8 mouse cellular contexts compared by ENCODE assay signal in the genomic region with DNA sequence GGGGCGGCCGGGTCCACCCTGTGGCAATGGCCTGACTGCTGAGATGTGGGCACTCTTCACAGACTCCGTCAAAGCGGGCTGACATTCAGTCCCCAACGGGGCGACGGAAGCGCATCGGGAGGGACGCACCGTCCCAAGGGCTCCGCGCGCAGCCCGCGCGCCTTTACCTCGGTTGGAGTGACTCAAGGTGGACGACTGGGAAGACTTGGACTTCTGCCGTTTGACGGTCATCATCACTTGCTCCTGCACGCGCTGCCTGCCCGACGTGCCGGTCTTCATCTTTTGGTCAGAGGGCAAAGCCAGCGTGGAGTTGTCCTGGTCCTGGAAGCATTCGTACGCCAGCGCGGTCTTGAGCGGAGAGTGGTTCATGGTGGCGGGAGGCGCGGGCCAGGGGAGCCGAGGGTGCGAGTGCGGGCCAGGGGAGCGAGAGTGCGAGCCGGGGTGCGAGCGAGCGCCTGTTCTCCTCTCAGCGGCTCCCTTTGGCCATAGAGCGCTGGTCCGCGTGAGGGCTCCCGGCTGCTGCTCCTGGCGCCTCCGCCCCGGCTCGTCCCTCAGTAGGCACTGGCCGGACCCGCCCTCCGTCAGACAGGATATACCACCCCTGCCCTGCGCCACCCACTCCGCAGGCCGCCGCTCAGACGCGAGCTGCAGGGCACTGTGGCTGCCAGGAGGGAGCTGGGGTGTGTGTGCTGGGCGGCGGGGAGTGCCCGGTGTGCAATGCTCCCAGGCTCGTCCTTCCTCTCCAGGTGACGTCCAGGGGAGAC. TPM values are rescaled to one million over a fixed set of nuclear protein-coding genes. Genes with fewer than 3 reads are reported as not detected.
DNase-seq lines count a peak whose midpoint lies in the region; ATAC-seq and TF ChIP-seq lines count a peak whose summit lies in the region.

A gene (minus strand): TSS at position 564 of the 764 bp plus-strand sequence.

- DNase-seq in heart, adult 11 months = no peak
- peak; percentile 41 for DNase-seq in hindbrain, embryonic 11.5 days (ENCODE audit: low spot score)
- no peak for DNase-seq in spleen, postnatal 36 days (ENCODE audit: low spot score in 2 of 2)
- no peak for DNase-seq in c-Kit-positive CD71-positive TER-119-positive erythroid progenitor cells, embryonic 14.5 days (ENCODE audit: low spot score)
- no peak for DNase-seq in adipocyte (ENCODE audit: low spot score)

- H3K9ac ChIP-seq in heart, embryonic 13.5 days = peak within 1 kb of the TSS; percentile 45; the same call in 1 of the 2 replicates
- no peak within 1 kb of the TSS for H3K9ac ChIP-seq in ES-Bruce4 (ENCODE audit: low read depth, poor library complexity, severe bottlenecking)
- no peak within 1 kb of the TSS for H3K9ac ChIP-seq in hindbrain, embryonic 11.5 days (ENCODE audit: low read depth, low read length)
- no peak within 1 kb of the TSS for H3K9ac ChIP-seq in midbrain, embryonic 12.5 days (replicated peaks)

- H3K9me3 ChIP-seq in heart, embryonic 13.5 days = no peaks in the 10 kb centered on the region
- no peaks in the 10 kb centered on the region for H3K9me3 ChIP-seq in ES-Bruce4 (replicated peaks; ENCODE audit: control insufficient read depth, insufficient read depth, low read length, poor library complexity, severe bottlenecking)
- H3K9me3 ChIP-seq in hindbrain, embryonic 11.5 days (ENCODE audit: control insufficient read depth, low read length) = no peaks in the 10 kb centered on the region
- H3K9me3 ChIP-seq in midbrain, embryonic 12.5 days = no peaks in the 10 kb centered on the region

- H3K4me1 ChIP-seq in heart, embryonic 13.5 days = peaks cover 9% of the 10 kb centered on the region
- H3K4me1 ChIP-seq in ES-Bruce4 (ENCODE audit: control insufficient read depth, insufficient read depth, low read length) = no peaks in the 10 kb centered on the region
- no peaks in the 10 kb centered on the region for H3K4me1 ChIP-seq in hindbrain, embryonic 11.5 days (replicated peaks; ENCODE audit: control insufficient read depth, insufficient read depth, low read length)
- 0 out of 2 replicates have a peak, but pooled peaks cover 3% of the 10 kb centered on the region for H3K4me1 ChIP-seq in midbrain, embryonic 12.5 days

- no peak for ATAC-seq in heart, embryonic 13.5 days (ENCODE audit: extremely low read depth, insufficient number of reproducible peaks, low FRiP score, low TSS enrichment)
- ATAC-seq in hindbrain, embryonic 11.5 days (ENCODE audit: low FRiP score) = no peak
- no peak for ATAC-seq in midbrain, embryonic 12.5 days (ENCODE audit: low FRiP score, low read depth)

- H3K36me3 ChIP-seq in heart, embryonic 13.5 days = no peaks in the 10 kb centered on the region
- no peaks in the 10 kb centered on the region for H3K36me3 ChIP-seq in ES-Bruce4 (ENCODE audit: control insufficient read depth, insufficient read depth, low read length, poor library complexity, severe bottlenecking)
- H3K36me3 ChIP-seq in hindbrain, embryonic 11.5 days (ENCODE audit: control insufficient read depth, insufficient read depth, low read length) = no peaks in the 10 kb centered on the region
- no peaks in the 10 kb centered on the region for H3K36me3 ChIP-seq in midbrain, embryonic 12.5 days

- H3K4me2 ChIP-seq in heart, embryonic 13.5 days = peak within 1 kb of the TSS; percentile 66
- peak within 1 kb of the TSS; percentile 31 for H3K4me2 ChIP-seq in hindbrain, embryonic 11.5 days (replicated peaks; ENCODE audit: low read depth, low read length)
- H3K4me2 ChIP-seq in midbrain, embryonic 12.5 days (replicated peaks) = peak within 1 kb of the TSS; percentile 41

- no peak for TF ChIP-seq EP300 in ES-Bruce4 (IDR thresholded peaks at IDR 0.05; ENCODE audit: insufficient read depth, low read depth, low read length)

- H3K27ac ChIP-seq in heart, embryonic 13.5 days (replicated peaks) = no peak within 1 kb of the TSS
- no peak within 1 kb of the TSS for H3K27ac ChIP-seq in ES-Bruce4 (ENCODE audit: insufficient read depth, low read length)
- H3K27ac ChIP-seq in hindbrain, embryonic 11.5 days (ENCODE audit: low read depth, low read length) = no peak within 1 kb of the TSS
- H3K27ac ChIP-seq in midbrain, embryonic 12.5 days (replicated peaks) = no peak within 1 kb of the TSS

- TF ChIP-seq CTCF in ES-Bruce4 (IDR thresholded peaks at IDR 0.05; ENCODE audit: low read depth, low read length) = no peak

- peaks cover 97% of the 10 kb centered on the region for H3K27me3 ChIP-seq in heart, embryonic 13.5 days (replicated peaks)
- peaks cover 3% of the 10 kb centered on the region; the same call in 1 of the 2 replicates for H3K27me3 ChIP-seq in ES-Bruce4 (ENCODE audit: control insufficient read depth, insufficient read depth, low read length, poor library complexity, severe bottlenecking)
- H3K27me3 ChIP-seq in hindbrain, embryonic 11.5 days (ENCODE audit: control insufficient read depth, insufficient read depth, low read length) = peaks cover 50% of the 10 kb centered on the region
- peaks cover 78% of the 10 kb centered on the region for H3K27me3 ChIP-seq in midbrain, embryonic 12.5 days

- H3K4me3 ChIP-seq in heart, embryonic 13.5 days = peak within 1 kb of the TSS; percentile 47
- peak within 1 kb of the TSS; percentile 53 for H3K4me3 ChIP-seq in ES-Bruce4 (ENCODE audit: low read depth, low read length)
- H3K4me3 ChIP-seq in hindbrain, embryonic 11.5 days (ENCODE audit: low read depth, low read length) = peak within 1 kb of the TSS; percentile 17
- peak within 1 kb of the TSS; percentile 28 for H3K4me3 ChIP-seq in midbrain, embryonic 12.5 days

- under 1% methylated on average over 67 of the region's 67 CpGs for WGBS in heart, embryonic 13.5 days
- under 1% methylated on average over 66 of the region's 67 CpGs for WGBS in hindbrain, embryonic 11.5 days
- under 1% methylated on average over 65 of the region's 67 CpGs for WGBS in midbrain, embryonic 12.5 days

- TF ChIP-seq POLR2A in ES-Bruce4 (IDR thresholded peaks at IDR 0.05; ENCODE audit: insufficient read depth, low read length) = no peak

RNA-seq across cellular contexts. Expression of the gene that starts here (rescaled TPM):
- polyA plus RNA-seq in heart, embryonic 13.5 days (2015; fragmentation: Nextera tagmentation; extraction: Ambion mirVana) = 0.08 and 0.12 TPM in 2 replicates
- polyA plus RNA-seq in ES-Bruce4 (2011; ENCODE audit: insufficient read depth, insufficient read length, low read depth, missing spikeins) = not detected in 2 replicates
- 0.08 and 0.22 TPM in 2 replicates for polyA plus RNA-seq in hindbrain, embryonic 11.5 days (2014; fragmentation: Nextera tagmentation; extraction: Ambion mirVana)
- polyA plus RNA-seq in midbrain, embryonic 12.5 days (2016; fragmentation: Nextera tagmentation; extraction: Ambion mirVana) = 0.10 and 0.24 TPM in 2 replicates

Comparison
In these comparisons a context has a peak if more than half of its experiments do, and no peak if none do; other contexts are left out.
1. Peak in DNase-seq, H3K4me3 ChIP-seq and H3K4me2 ChIP-seq in hindbrain, embryonic 11.5 days; RNA of the gene not detected or under 1 TPM.